ENCODE assay signal across 13 mouse cellular contexts in genomic region chr5:115971236-115971635, GRCm38 (mm10). TPM values are rescaled to one million over a fixed set of nuclear protein-coding genes. Genes with fewer than 3 reads are reported as not detected.
DNase-seq lines count a peak whose midpoint lies in the region; ATAC-seq lines count a peak whose summit lies in the region.
"Had no signal": no experiment of that assay in that cellular context is flagged by ENCODE, and none has a peak within 500 bp of the region (broad histone marks: within the 10 kb centered on the region; RNA-seq: fewer than 3 reads in every experiment).

No protein-coding gene starts in this region.

- DNase-seq in 3T3-L1 (ENCODE audit: low read depth, low spot score) (peak; percentile 4), 416B (ENCODE audit: low read depth) (peak; percentile 56)
- peak; percentile 43 for DNase-seq in lung, postnatal 25 days (ENCODE audit: low spot score)
- DNase-seq in retina, postnatal 1 day, result no peak
- DNase-seq in embryo, embryonic 11 days, result no peak
- DNase-seq: thymus, postnatal 36 days had no signal

- no peaks in the 10 kb centered on the region for H3K9me3 ChIP-seq in kidney, embryonic 16.5 days (ENCODE audit: low read length)
- H3K9me3 ChIP-seq in liver, embryonic 12.5 days (replicated peaks), result no peaks in the 10 kb centered on the region
- H3K9me3 ChIP-seq: embryonic facial prominence, embryonic 13.5 days; heart, embryonic 12.5 days had no signal

- ATAC-seq in kidney, embryonic 16.5 days (ENCODE audit: low FRiP score, low TSS enrichment), result no peak
- ATAC-seq in liver, embryonic 12.5 days, result no peak
- ATAC-seq: forebrain, embryonic 16.5 days had no signal

- H3K4me2 ChIP-seq in kidney, embryonic 16.5 days (replicated peaks; ENCODE audit: low read depth, low read length), result no peak overlapping the region
- no peak overlapping the region for H3K4me2 ChIP-seq in liver, embryonic 12.5 days
- H3K4me2 ChIP-seq: embryonic facial prominence, embryonic 13.5 days; heart, embryonic 12.5 days; hindbrain, embryonic 14.5 days had no signal

- H3K36me3 ChIP-seq in kidney, embryonic 16.5 days (ENCODE audit: insufficient read depth, low read length), result peaks cover 30% of the 10 kb centered on the region
- H3K36me3 ChIP-seq in liver, embryonic 12.5 days, result peaks cover 100% of the 10 kb centered on the region

- H3K4me1 ChIP-seq in kidney, embryonic 16.5 days (ENCODE audit: insufficient read depth, low read length), result no peaks in the 10 kb centered on the region; the same call in 1 of the 2 replicates
- no peaks in the 10 kb centered on the region for H3K4me1 ChIP-seq in liver, embryonic 12.5 days
- H3K4me1 ChIP-seq: embryonic facial prominence, embryonic 13.5 days; heart, embryonic 12.5 days had no signal

- H3K9ac ChIP-seq in kidney, embryonic 16.5 days (replicated peaks; ENCODE audit: low read length), result no peak overlapping the region
- H3K9ac ChIP-seq in liver, embryonic 12.5 days, result no peak overlapping the region
- H3K9ac ChIP-seq: embryonic facial prominence, embryonic 13.5 days; heart, embryonic 12.5 days; hindbrain, embryonic 14.5 days had no signal

- WGBS in kidney, embryonic 16.5 days, result 73% methylated on average over 15 of the region's 15 CpGs
- 91% methylated on average over 15 of the region's 15 CpGs for WGBS in liver, embryonic 12.5 days (ENCODE audit: insufficient replicate concordance)

- no peak overlapping the region for H3K4me3 ChIP-seq in kidney, embryonic 16.5 days (ENCODE audit: low read length)
- no peak overlapping the region for H3K4me3 ChIP-seq in liver, embryonic 12.5 days
- H3K4me3 ChIP-seq: embryonic facial prominence, embryonic 13.5 days; heart, embryonic 12.5 days had no signal

- H3K27ac ChIP-seq in kidney, embryonic 16.5 days (ENCODE audit: low read length), result peak overlapping the region; percentile 45
- no peak overlapping the region for H3K27ac ChIP-seq in liver, embryonic 12.5 days
- H3K27ac ChIP-seq: embryonic facial prominence, embryonic 13.5 days; hindbrain, embryonic 14.5 days; macrophage had no signal

- no peaks in the 10 kb centered on the region for H3K27me3 ChIP-seq in kidney, embryonic 16.5 days (ENCODE audit: insufficient read depth, low read length)
- no peaks in the 10 kb centered on the region for H3K27me3 ChIP-seq in liver, embryonic 12.5 days (replicated peaks)
- H3K27me3 ChIP-seq: embryonic facial prominence, embryonic 13.5 days; heart, embryonic 12.5 days had no signal

RNA-seq across cellular contexts. Expression of gene Prkab1, which starts 53.1 kb away (rescaled TPM):
- polyA plus RNA-seq in kidney, embryonic 16.5 days (2015; fragmentation: Nextera tagmentation; extraction: Ambion mirVana), result 83.5 and 92.1 TPM in 2 replicates
- polyA plus RNA-seq in liver, embryonic 12.5 days (2016; fragmentation: Nextera tagmentation; extraction: Ambion mirVana), result 106 and 110 TPM in 2 replicates

Comparison
In these comparisons a context has a peak if more than half of its experiments do, and no peak if none do; other contexts are left out.
1. DNase-seq: peak in 3T3-L1 (single experiment), 416B (single experiment) and lung, postnatal 25 days (single experiment); none in retina, postnatal 1 day (single experiment) and embryo, embryonic 11 days (single experiment).